Mouse (Mus musculus): Measurements from ENCODE around the gene Cacnb1. TPM values are rescaled to one million over a fixed set of nuclear protein-coding genes. Genes with fewer than 3 reads are reported as not detected.

Cacnb1 gene
- total RNA-seq, 1 experiment from 2014 or later: 4.8 TPM

GRCm38 (mm10) chr11:98018858-98019641 is 3.8 kb downstream of the Cacnb1 start:
- peak; percentile 31; the same call in 1 of the 2 replicates for ATAC-seq (ENCODE audit: extremely low read depth, insufficient number of reproducible peaks, low FRiP score, poor library complexity, severe bottlenecking)

GRCm38 (mm10) chr11:98018222-98018621 is 4.6 kb downstream of the Cacnb1 start:
- ATAC-seq (ENCODE audit: extremely low read depth, insufficient number of reproducible peaks, low FRiP score, poor library complexity, severe bottlenecking): no peak

GRCm38 (mm10) chr11:98016824-98017223 is 6.0 kb downstream of the Cacnb1 start:
- ATAC-seq (ENCODE audit: extremely low read depth, insufficient number of reproducible peaks, low FRiP score, poor library complexity, severe bottlenecking): no peak

GRCm38 (mm10) chr11:98016177-98016576 is 6.7 kb downstream of the Cacnb1 start:
- ATAC-seq (ENCODE audit: extremely low read depth, insufficient number of reproducible peaks, low FRiP score, poor library complexity, severe bottlenecking): no peak

- ATAC-seq (ENCODE audit: extremely low read depth, insufficient number of reproducible peaks, low FRiP score, poor library complexity, severe bottlenecking): no peak
Observed at GRCm38 (mm10) chr11:98012831-98013230, 10.0 kb downstream of the Cacnb1 start.

GRCm38 (mm10) chr11:98011716-98012115 is 11.1 kb downstream of the Cacnb1 start:
- no peak for ATAC-seq (ENCODE audit: extremely low read depth, insufficient number of reproducible peaks, low FRiP score, poor library complexity, severe bottlenecking)

GRCm38 (mm10) chr11:98008087-98008486 is 14.7 kb downstream of the Cacnb1 start:
- peak; percentile 40; the same call in 1 of the 2 replicates for ATAC-seq (ENCODE audit: extremely low read depth, insufficient number of reproducible peaks, low FRiP score, poor library complexity, severe bottlenecking)

GRCm38 (mm10) chr11:98005686-98006085 is 17.1 kb downstream of the Cacnb1 start:
- ATAC-seq (ENCODE audit: extremely low read depth, insufficient number of reproducible peaks, low FRiP score, poor library complexity, severe bottlenecking): no peak

- ATAC-seq (ENCODE audit: extremely low read depth, insufficient number of reproducible peaks, low FRiP score, poor library complexity, severe bottlenecking): no peak
Observed at GRCm38 (mm10) chr11:98005076-98005475, 17.8 kb downstream of the Cacnb1 start.

GRCm38 (mm10) chr11:98004161-98004560 is 18.7 kb downstream of the Cacnb1 start:
- no peak for ATAC-seq (ENCODE audit: extremely low read depth, insufficient number of reproducible peaks, low FRiP score, poor library complexity, severe bottlenecking)

- ATAC-seq (ENCODE audit: extremely low read depth, insufficient number of reproducible peaks, low FRiP score, poor library complexity, severe bottlenecking): no peak
Observed at GRCm38 (mm10) chr11:98003171-98003671, 19.6 kb downstream of the Cacnb1 start.

- ATAC-seq (ENCODE audit: extremely low read depth, insufficient number of reproducible peaks, low FRiP score, poor library complexity, severe bottlenecking): peak; percentile 21; the same call in 1 of the 2 replicates
Observed at GRCm38 (mm10) chr11:98002627-98003026, 20.2 kb downstream of the Cacnb1 start.

- ATAC-seq (ENCODE audit: extremely low read depth, insufficient number of reproducible peaks, low FRiP score, poor library complexity, severe bottlenecking): no peak
Observed at GRCm38 (mm10) chr11:98001986-98002385, 20.8 kb downstream of the Cacnb1 start.

- no peak for ATAC-seq (ENCODE audit: extremely low read depth, insufficient number of reproducible peaks, low FRiP score, poor library complexity, severe bottlenecking)
Observed at GRCm38 (mm10) chr11:98001351-98001824, 21.4 kb downstream of the Cacnb1 start.

- peak; percentile 56 for ATAC-seq (ENCODE audit: extremely low read depth, insufficient number of reproducible peaks, low FRiP score, poor library complexity, severe bottlenecking)
Observed at GRCm38 (mm10) chr11:98000378-98001140, 22.3 kb downstream of the Cacnb1 start.

GRCm38 (mm10) chr11:97999748-98000147 is 23.1 kb downstream of the Cacnb1 start:
- ATAC-seq (ENCODE audit: extremely low read depth, insufficient number of reproducible peaks, low FRiP score, poor library complexity, severe bottlenecking): no peak

- ATAC-seq (ENCODE audit: extremely low read depth, insufficient number of reproducible peaks, low FRiP score, poor library complexity, severe bottlenecking): peak; percentile 69
Observed at GRCm38 (mm10) chr11:97998898-97999608, 23.8 kb downstream of the Cacnb1 start.

GRCm38 (mm10) chr11:97998074-97998793 is 24.6 kb downstream of the Cacnb1 start:
- no peak for ATAC-seq (ENCODE audit: extremely low read depth, insufficient number of reproducible peaks, low FRiP score, poor library complexity, severe bottlenecking)
